Mouse (Mus musculus) urinary bladder, postnatal 10 days (tissue): Measurements from ENCODE around the gene Smok3c.
"Not testable (repeated sequence)": the region's sequence is repeated elsewhere in the genome, so short reads cannot be mapped to it uniquely, and the experiment has no call there.

Experiments
- DNase-seq: peaks from one replicate; pipeline ENCODE4 v3.0.0; 2022; ENCODE audit warnings: low spot score

The Smok3c gene

DNA sequence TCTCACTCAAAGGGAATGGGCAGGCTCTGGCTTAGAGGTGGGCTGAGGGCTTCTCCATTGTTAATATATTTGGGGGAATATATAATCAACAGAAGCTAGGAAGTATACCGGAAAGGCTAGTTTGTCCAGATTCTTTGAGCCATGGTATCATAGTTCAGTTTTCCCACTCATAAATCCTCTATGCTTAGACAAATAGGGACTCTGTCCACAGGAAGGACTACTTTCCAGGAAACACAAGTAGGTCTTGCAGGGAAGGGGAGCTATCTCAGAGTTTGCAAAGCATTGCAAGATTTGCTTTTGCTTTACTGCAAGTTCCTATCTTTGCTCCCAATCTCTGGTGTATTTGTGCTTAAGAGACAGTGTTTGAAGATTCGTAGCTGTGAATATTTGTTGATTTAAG lies 52.0 kb downstream of the Smok3c start:
- DNase-seq: no peak

GRCm38 (mm10) chr5:138107130-138107529 lies 54.1 kb downstream of the Smok3c start:
- no peak for DNase-seq

DNA sequence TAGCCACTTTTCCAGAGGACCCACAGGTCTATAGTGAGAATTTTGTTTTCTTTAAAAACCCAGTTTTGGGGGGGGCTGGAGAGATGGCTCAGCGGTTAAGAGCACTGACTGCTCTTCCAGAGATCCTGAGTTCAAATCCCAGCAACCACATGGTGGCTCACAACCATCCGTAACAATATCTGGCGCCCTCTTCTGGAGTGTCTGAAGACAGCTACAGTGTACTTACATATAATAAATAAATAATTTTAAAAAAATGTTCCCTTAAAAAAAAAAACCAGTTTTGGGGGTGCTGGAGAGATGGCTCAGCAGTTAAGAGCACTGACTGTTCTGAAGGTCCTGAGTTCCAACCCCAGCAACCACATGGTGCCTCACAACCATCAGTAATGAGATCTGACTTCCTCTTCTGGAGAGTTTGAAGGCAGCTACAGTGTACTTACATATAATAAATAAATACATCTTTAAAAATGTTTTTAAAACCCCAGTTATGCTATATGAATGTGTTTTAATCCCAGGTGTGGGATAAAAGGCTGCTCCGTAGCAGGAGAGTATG lies 56.9 kb downstream of the Smok3c start:
- DNase-seq: not testable (repeated sequence)
